Mouse (Mus musculus) spleen, postnatal 36 days (tissue): ENCODE results near the gene Pigg.
"Not testable (repeated sequence)": the region's sequence is repeated elsewhere in the genome, so short reads cannot be mapped to it uniquely, and the experiment has no call there.

Source experiments
- DNase-seq, 2 experiments: peaks; one replicate each; pipeline ENCODE4 v3.0.0; 2022; ENCODE audit warnings: low spot score in 2 of 2, mixed read lengths in 1 of 2

The Pigg gene

DNA sequence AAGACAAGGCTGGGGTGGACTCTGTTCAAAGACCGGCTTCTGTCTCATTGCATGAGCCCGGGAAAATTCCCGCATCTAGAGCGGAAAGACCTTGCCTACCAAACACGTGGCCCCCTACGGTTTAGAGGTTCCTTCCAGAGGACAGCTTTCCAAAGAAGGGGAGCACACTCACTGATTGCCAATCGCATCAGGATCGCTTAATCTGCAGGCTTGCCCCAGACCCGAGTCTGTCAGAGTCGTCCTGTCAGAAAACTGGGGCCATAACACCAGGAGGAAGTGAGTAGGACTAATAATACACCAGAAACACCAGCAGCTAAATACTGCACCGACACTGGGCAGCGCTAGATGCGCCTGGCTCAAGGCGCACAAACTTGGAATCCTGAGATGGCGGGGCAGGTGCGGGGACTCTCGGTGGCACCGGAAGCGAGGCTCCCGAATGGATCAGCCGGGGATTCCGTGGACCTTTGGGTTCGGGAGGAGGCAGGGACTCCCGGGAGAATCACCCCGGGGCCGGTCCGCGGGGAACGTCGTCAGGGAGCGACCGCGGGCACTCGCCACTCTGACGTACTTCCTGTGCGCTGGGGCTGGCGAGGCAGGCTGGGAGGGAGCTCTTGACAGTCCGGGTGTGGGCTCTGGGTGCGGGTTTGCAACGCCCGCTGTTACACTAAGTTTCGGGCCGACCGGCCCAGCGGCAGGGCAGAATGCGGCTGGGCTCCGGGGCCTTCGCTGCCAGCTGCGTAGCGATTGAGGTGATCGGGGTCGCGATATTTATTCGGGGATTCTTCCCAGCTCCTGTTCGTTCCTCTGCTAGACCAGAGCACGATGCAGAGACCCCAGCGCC is at the start of gene Pigg:
Gene Pigg (plus strand): TSS at position 386 of the 841 bp plus-strand sequence.
- peak; percentile 88 for DNase-seq

DNA sequence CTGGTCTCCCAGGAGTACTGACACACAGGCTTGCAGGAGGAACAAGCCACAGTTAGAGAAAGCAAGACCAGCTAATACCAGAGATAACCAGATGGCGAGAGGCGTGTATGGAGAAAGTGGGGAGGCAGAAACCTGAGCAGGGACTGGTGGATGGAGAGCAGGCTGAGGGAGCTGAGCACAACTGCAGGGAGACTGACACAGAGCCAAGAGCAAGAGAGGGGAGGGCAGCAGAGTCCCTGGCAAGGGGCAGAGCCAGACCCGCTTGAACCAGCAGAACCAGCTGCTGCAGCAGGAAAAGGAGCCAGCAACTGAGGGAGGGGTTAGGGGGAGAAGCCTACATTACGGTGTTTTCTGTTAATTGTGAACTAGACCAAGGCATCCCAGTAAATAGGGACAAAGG is 49.7 kb upstream of the Pigg start:
- DNase-seq = peak; percentile 30 to 49

DNA sequence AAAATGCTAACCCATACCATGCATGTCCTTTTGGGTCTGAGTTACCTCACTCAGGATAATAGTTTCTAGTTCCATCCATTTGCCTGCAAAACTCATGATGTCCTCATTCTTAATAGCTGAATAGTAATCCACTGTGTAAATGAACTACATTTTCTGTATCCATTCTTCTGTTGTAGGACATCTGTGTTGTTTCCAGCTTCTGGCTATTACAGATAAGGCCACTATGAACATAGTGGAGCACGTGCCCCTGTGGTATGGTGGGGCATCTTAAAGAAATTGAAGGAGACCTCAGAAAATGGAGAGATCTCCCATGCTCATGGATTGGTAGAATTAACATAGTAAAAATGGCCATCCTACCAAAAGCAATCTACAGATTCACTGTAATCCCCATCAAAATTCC is 48.6 kb upstream of the Pigg start:
- DNase-seq = not testable (repeated sequence)

GRCm38 (mm10) chr5:108266990-108267389 is 45.4 kb upstream of the Pigg start:
- DNase-seq = no peak

DNA sequence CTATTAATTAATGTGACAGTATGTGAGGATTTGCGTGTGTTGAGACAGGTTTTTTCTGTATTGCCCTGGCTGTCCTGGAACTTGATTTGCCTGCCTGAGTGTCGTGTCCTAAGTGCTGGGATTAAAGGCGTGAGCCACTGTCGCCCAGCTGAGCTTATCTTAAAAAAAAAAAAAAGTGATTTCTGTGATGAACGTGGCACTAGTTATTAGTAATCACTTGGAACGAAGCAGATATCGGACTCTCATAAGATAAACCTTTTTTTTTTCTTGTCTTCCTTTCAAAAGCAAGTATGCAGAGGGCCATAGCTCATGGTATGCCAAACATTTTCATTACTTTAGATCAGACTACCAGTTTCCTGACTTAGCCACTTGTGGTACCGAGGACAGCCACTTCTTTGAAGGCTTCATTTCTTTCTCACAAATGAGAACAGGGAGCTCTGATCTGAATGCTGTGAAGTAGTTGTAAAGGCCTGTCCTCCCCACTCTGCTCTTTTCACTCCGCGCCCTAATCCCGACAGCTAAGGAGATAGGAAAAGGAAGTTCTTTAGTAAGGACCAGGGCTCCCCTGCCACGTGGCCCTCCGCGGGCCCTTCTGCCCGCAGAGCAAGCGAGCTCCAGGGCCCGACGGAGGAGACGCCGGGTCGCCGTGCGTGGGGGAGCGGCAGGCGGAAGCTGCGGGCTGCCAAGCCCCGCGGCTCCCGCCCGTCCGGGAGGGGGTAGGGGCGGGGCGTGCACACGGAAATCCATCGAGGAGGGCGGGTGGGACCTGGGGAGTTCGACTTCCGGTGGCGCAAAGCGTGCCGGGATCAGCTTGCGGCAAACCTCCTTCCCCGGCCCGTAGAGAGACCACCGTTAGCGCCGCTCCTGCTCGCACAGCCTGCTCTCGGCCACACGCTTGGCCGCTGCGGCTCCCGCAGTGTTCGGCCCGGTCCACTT is 44.0 kb upstream of the Pigg start, which contains the start of gene Dr1:
Gene Dr1 (plus strand): TSS at position 771 of the 936 bp plus-strand sequence.
- DNase-seq = peak; percentile 88 to 90

GRCm38 (mm10) chr5:108269063-108269810 is 43.2 kb upstream of the Pigg start:
- DNase-seq = no peak

DNA sequence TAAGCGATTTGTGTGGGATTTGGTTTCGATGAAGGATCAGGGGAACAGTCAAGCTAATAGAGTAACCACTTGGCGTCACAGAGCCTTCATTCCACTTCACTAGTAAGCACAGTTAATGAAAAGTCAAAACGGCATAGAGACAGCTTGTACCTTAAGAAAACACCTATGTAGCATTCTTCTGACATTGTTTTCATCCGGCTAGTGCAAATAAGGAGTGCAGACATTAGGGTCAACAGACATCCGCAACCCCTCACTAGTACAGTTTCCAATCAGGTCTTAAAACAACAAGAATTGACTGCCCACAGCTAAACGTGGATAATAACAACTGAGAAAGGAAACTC is 42.6 kb upstream of the Pigg start:
- no peak for DNase-seq

GRCm38 (mm10) chr5:108270415-108270814 is 42.0 kb upstream of the Pigg start:
- DNase-seq = no peak

- not testable (repeated sequence) for DNase-seq
Measured at GRCm38 (mm10) chr5:108271345-108271744, 41.1 kb upstream of the Pigg start.

- no peak for DNase-seq
Measured at GRCm38 (mm10) chr5:108286957-108287356, 25.5 kb upstream of the Pigg start.

DNA sequence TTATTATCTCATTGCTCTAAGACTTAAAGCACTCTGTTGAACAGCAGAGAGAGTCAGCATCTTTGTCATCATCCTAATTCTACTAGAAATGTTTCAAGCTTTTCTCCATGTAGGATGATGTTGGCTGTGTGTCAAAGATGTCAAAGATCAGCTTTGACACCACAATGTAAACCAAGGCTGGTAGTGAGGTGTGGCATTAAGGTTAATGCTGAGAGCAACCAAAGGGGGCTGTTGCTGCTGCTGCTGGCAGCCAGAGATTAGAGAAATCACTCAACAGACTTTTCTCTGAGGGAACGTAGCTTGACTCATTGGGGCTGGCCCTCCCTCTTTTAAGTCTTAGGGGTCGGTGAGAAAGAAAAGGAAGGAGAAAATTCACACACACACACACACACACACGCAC is 10.8 kb upstream of the Pigg start:
- DNase-seq = no peak

- DNase-seq = no peak
Measured at GRCm38 (mm10) chr5:108313065-108313860, 854 bp downstream of the Pigg start.

DNA sequence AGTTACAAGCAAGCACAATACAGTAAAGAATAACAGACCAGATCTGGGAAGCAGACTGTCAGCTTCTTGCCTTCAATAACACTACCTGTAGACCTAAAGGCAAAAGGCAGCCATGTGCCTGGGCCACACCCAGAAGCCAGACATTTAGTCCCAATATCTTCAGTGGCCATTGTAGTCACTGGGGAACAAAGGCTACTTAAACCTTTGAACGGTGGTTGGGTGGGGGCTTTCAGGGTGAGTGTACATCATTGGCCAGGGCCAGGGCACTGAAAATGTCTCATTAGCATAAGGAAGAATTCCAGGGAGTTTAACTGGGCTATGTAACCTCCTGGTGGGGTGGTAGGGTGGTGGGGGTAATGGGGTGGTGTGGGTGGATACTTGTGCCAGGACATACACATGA is 18.6 kb downstream of the Pigg start:
- DNase-seq = no peak

GRCm38 (mm10) chr5:108337385-108337784 is 25.0 kb downstream of the Pigg start:
- DNase-seq = no peak

GRCm38 (mm10) chr5:108338049-108338448 is 25.6 kb downstream of the Pigg start:
- no peak for DNase-seq

- no peak for DNase-seq
Measured at GRCm38 (mm10) chr5:108343680-108344170, 31.3 kb downstream of the Pigg start.

DNA sequence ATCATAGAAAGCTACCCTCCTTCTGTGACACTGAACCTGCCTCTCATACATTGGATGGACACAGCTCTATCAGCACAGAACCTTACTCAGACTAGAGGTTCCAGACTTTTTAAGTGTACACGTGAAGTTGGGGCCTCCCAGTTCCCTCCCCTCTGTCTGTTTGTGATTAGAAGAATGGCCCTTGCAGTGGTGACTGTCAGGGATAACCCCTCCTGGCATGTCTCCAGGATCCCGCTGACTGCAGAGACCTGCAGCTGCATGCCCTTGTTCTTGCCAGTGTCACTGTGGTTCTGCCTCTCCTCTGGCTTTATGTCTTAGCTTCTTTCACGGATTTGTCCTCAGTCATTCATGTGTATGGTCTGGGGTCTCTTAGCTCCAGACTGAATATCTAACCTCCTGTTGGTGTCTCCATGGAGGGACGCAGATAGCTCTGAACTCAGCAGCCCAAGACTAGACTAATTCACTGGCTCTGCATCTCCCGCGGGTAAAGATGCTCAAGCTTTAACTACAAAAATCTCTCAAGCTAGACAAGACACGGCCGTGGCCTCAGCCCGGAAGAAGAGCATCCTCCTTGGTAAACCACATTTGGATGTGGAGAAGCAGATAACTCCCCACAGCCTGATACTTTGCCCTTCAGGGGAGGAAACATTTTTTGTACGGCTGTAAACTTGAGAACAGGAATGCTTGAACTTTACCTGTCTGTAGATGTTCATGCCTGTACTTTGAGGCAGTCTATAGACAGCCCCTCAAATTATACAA is 33.1 kb downstream of the Pigg start:
- DNase-seq = peak in 1 of 2 experiments; percentile 10

DNA sequence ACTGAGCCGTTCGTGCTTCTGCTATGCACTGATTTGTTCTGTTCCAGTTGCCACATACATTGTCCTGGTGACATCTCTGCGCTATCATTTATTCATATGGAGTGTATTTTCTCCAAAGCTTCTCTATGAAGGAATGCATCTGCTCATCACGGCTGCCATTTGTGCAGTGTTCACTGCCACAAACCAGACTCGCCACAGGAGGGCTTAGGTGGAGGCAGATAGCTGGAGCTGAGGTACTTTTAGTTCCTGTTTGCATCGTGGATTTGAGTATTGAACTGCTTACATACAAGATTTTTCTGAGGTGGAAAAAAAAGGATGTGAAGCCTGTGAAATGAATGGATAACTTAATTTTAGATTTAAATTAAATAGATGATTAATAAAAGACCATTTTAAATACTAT is 35.4 kb downstream of the Pigg start:
- DNase-seq = no peak

- DNase-seq = no peak
Measured at GRCm38 (mm10) chr5:108349511-108350148, 37.2 kb downstream of the Pigg start.

DNA sequence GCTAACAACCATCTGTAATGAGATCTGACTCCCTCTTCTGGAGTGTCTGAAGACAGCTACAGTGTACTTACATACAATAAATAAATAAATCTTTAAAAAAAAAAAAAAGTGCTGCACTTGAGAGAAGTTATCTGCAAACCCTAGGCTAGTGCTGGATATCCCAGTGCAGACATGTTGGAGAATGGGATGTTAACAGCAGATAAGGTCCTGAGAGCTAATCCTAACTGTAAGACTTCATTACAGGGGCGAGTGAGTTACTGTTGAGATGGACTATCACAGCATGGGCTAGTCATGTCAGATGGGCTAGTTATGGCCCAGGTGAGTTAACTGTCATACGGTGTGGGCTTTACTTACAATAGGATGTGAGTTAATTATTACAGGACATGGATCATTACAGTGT is 41.6 kb downstream of the Pigg start:
- DNase-seq = no peak
